Mouse (Mus musculus) bone marrow macrophage, adult 2 months (primary cell): ENCODE measurements around the gene Zfp335.

Experiments
- CTCF ChIP-seq: IDR thresholded peaks from 2 replicates; pipeline ENCODE4 v1.5.1; 2012; ENCODE audit warnings: low read depth, mild to moderate bottlenecking, low read length, moderate library complexity
- POLR2A ChIP-seq: IDR thresholded peaks from 2 replicates; pipeline ENCODE4 v1.6.1; 2012; ENCODE audit warnings: mild to moderate bottlenecking, low read depth, low read length, borderline replicate concordance

DNA sequence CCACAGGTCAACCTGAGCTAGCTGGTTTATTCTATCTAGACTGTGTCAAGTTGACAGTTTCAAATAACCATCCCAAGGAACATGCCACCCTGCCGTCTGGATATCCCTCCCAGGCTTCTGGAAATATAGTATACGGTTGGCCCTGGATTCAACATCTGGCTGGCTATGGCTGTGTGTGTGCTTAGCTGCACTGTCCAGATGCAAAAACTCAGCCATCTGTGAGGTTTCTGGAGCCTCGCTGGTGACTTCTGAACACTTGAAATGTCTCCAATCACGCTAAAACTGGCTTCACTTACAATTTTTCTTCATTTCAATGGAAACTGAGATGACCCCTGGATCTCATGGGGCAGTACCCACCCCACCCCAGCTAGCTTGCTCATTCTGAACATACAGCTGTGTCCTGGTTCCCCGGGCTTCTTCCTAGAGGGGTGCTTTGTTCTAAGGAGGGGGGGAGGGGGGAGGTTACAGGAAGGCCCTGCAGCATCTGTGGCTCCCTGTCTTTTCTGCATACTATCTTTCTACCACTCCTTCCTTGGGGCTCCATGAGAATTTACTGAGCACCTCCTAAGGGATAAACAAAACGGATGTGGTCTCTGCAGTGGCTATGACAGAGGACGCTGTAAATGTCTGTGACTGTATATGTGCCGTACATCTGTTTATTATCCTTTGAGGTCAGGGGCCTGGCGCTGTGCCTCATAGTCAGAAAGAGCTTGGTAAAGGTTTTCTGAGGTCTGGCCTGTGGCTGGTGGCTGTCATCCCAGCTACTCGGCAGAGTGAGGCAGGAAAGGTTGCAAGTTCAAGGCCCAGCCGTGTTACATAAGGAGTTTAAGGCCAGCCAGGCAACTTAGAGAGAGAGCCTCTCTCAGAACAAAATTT is 19.4 kb upstream of the Zfp335 start:
- TF ChIP-seq CTCF (no peak), POLR2A (no peak)
